In the genomic region with DNA sequence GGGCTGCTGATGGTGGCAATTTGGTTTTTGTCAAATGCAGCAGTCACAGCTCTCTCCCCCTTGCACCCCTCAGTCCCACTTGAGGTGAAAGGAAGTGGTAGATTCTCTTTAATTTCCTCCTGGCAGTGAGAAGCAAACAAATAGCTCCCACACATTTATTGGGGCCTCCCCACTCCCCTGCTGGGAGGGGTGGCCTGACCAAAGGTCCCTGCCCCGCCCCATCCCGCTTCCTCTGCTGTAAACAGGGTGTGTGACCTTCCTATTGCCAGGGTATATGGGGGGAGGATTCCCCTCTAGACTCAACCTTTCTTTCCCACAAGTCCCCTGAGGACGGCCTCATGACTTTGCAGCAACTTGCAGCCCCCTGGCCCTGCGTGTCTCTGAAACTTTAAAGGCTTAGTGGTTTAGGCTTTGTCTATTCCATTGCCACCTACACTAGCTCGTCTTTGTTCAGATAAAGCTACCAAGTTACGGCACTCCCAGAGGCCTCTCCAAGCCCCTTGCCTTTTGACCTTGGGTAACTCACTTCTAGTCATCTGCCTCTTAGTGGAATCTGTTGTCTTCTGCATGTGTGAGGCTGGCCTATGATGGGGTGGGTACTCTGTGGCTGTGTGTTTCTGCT, we compare ENCODE assay signal across 9 mouse cellular contexts. TPM values are rescaled to one million over a fixed set of nuclear protein-coding genes. Genes with fewer than 3 reads are reported as not detected.
DNase-seq lines count a peak whose midpoint lies in the region; ATAC-seq lines count a peak whose summit lies in the region.
"Had no signal": no experiment of that assay in that cellular context is flagged by ENCODE, and none has a peak within 500 bp of the region (broad histone marks: within the 10 kb centered on the region; RNA-seq: fewer than 3 reads in every experiment).

No protein-coding gene starts in this region.

- no peaks in the 10 kb centered on the region for H3K9me3 ChIP-seq in kidney, embryonic 16.5 days (ENCODE audit: low read length)
- H3K9me3 ChIP-seq in heart, embryonic 15.5 days (replicated peaks) = no peaks in the 10 kb centered on the region
- no peaks in the 10 kb centered on the region for H3K9me3 ChIP-seq in hindbrain, embryonic 13.5 days
- H3K9me3 ChIP-seq: lung, embryonic 15.5 days had no signal

- 36% methylated on average over 6 of the region's 6 CpGs for WGBS in kidney, embryonic 16.5 days
- 48% methylated on average over 6 of the region's 6 CpGs for WGBS in heart, embryonic 15.5 days
- WGBS in hindbrain, embryonic 13.5 days = 77% methylated on average over 6 of the region's 6 CpGs

- peaks cover 15% of the 10 kb centered on the region for H3K36me3 ChIP-seq in kidney, embryonic 16.5 days (ENCODE audit: insufficient read depth, low read length)
- no peaks in the 10 kb centered on the region for H3K36me3 ChIP-seq in heart, embryonic 15.5 days
- peaks cover 50% of the 10 kb centered on the region for H3K36me3 ChIP-seq in hindbrain, embryonic 13.5 days

- DNase-seq in kidney, adult 18-20 months = peak; percentile 55
- DNase-seq in lung, postnatal 14 days = peak; percentile 60
- peak; percentile 73 to 80 for DNase-seq in thymus, postnatal 10 days (ENCODE audit: low spot score in 2 of 2)
- no peak for DNase-seq in urinary bladder, postnatal 10 days (ENCODE audit: low spot score)

- H3K27ac ChIP-seq in kidney, embryonic 16.5 days (ENCODE audit: low read length) = no peak overlapping the region
- peak overlapping the region; percentile 35; the same call in 1 of the 2 replicates for H3K27ac ChIP-seq in heart, embryonic 15.5 days
- H3K27ac ChIP-seq in hindbrain, embryonic 13.5 days = no peak overlapping the region
- H3K27ac ChIP-seq: lung, embryonic 15.5 days had no signal

- ATAC-seq in kidney, embryonic 16.5 days (ENCODE audit: low FRiP score, low TSS enrichment) = no peak
- no peak for ATAC-seq in heart, embryonic 15.5 days (replicated peaks; ENCODE audit: insufficient number of reproducible peaks, insufficient read depth, low FRiP score, low read depth)
- ATAC-seq in erythroblast, adult 5-6 weeks (replicated peaks; ENCODE audit: low FRiP score, poor library complexity, severe bottlenecking) = no peak
- no peak for ATAC-seq in hindbrain, embryonic 13.5 days (ENCODE audit: low FRiP score)

- H3K27me3 ChIP-seq in kidney, embryonic 16.5 days (ENCODE audit: insufficient read depth, low read length) = no peaks in the 10 kb centered on the region
- H3K27me3 ChIP-seq in heart, embryonic 15.5 days = no peaks in the 10 kb centered on the region
- no peaks in the 10 kb centered on the region for H3K27me3 ChIP-seq in hindbrain, embryonic 13.5 days
- H3K27me3 ChIP-seq: lung, embryonic 15.5 days had no signal

- H3K4me1 ChIP-seq in kidney, embryonic 16.5 days (ENCODE audit: insufficient read depth, low read length) = peaks cover 8% of the 10 kb centered on the region
- H3K4me1 ChIP-seq in heart, embryonic 15.5 days (replicated peaks) = peaks cover 9% of the 10 kb centered on the region; the same call in 1 of the 2 replicates
- peaks cover 10% of the 10 kb centered on the region for H3K4me1 ChIP-seq in hindbrain, embryonic 13.5 days (replicated peaks)

- H3K9ac ChIP-seq in kidney, embryonic 16.5 days (replicated peaks; ENCODE audit: low read length) = no peak overlapping the region
- H3K9ac ChIP-seq in heart, embryonic 15.5 days = no peak overlapping the region
- no peak overlapping the region for H3K9ac ChIP-seq in hindbrain, embryonic 13.5 days
- H3K9ac ChIP-seq: lung, embryonic 15.5 days had no signal

- H3K4me3 ChIP-seq in kidney, embryonic 16.5 days (ENCODE audit: low read length) = no peak overlapping the region
- H3K4me3 ChIP-seq in heart, embryonic 15.5 days = no peak overlapping the region
- no peak overlapping the region for H3K4me3 ChIP-seq in hindbrain, embryonic 13.5 days
- H3K4me3 ChIP-seq: lung, embryonic 15.5 days had no signal

- H3K4me2 ChIP-seq in kidney, embryonic 16.5 days (replicated peaks; ENCODE audit: low read depth, low read length) = no peak overlapping the region
- no peak overlapping the region for H3K4me2 ChIP-seq in heart, embryonic 15.5 days
- H3K4me2 ChIP-seq in hindbrain, embryonic 13.5 days = no peak overlapping the region
- H3K4me2 ChIP-seq: lung, embryonic 15.5 days had no signal

RNA-seq across cellular contexts. Expression of gene Nfatc3, which starts 4.3 kb away (rescaled TPM):
- polyA plus RNA-seq in kidney, embryonic 16.5 days (2015; fragmentation: Nextera tagmentation; extraction: Ambion mirVana) = 5.7 and 6.7 TPM in 2 replicates
- polyA plus RNA-seq in heart, embryonic 15.5 days (2015; fragmentation: Nextera tagmentation; extraction: Ambion mirVana) = 3.4 and 4.9 TPM in 2 replicates
- total RNA-seq in erythroblast, adult 5-6 weeks (2015; ENCODE audit: low replicate concordance) = 52.2 and 56.7 TPM in 2 replicates
- 24.5 and 32.7 TPM in 2 replicates for total RNA-seq in erythroblast, adult 5-6 weeks (2017; ENCODE audit: low replicate concordance)
- 4.1 and 4.7 TPM in 2 replicates for polyA plus RNA-seq in hindbrain, embryonic 13.5 days (2015; fragmentation: Nextera tagmentation; extraction: Ambion mirVana)

RNA-seq across cellular contexts. Expression of gene Ddx28, which starts 42.6 kb away (rescaled TPM):
- polyA plus RNA-seq in kidney, embryonic 16.5 days (2015; fragmentation: Nextera tagmentation; extraction: Ambion mirVana) = 19.8 and 21.2 TPM in 2 replicates
- 10.6 and 11.6 TPM in 2 replicates for polyA plus RNA-seq in heart, embryonic 15.5 days (2015; fragmentation: Nextera tagmentation; extraction: Ambion mirVana)
- total RNA-seq in erythroblast, adult 5-6 weeks (2015; ENCODE audit: low replicate concordance) = 0.77 and 1.3 TPM in 2 replicates
- 1.9 and 6.6 TPM in 2 replicates for total RNA-seq in erythroblast, adult 5-6 weeks (2017; ENCODE audit: low replicate concordance)
- polyA plus RNA-seq in hindbrain, embryonic 13.5 days (2015; fragmentation: Nextera tagmentation; extraction: Ambion mirVana) = 21.4 and 22.5 TPM in 2 replicates

RNA-seq across cellular contexts. Expression of gene Dpep2nb, which starts 48.5 kb away (rescaled TPM):
- polyA plus RNA-seq in kidney, embryonic 16.5 days (2015; fragmentation: Nextera tagmentation; extraction: Ambion mirVana) = not detected in 2 replicates
- polyA plus RNA-seq in heart, embryonic 15.5 days (2015; fragmentation: Nextera tagmentation; extraction: Ambion mirVana) = 0.29 TPM in 1 of 2 replicates, not detected in the other
- not detected in 2 replicates for total RNA-seq in erythroblast, adult 5-6 weeks (2015; ENCODE audit: low replicate concordance)
- not detected in 2 replicates for total RNA-seq in erythroblast, adult 5-6 weeks (2017; ENCODE audit: low replicate concordance)
- polyA plus RNA-seq in hindbrain, embryonic 13.5 days (2015; fragmentation: Nextera tagmentation; extraction: Ambion mirVana) = 0.23 TPM in 1 of 2 replicates, not detected in the other
- polyA plus RNA-seq: lung, embryonic 15.5 days had no signal
